Mouse (Mus musculus) adrenal gland (tissue): Measurements from ENCODE around the gene Gabrg2.

Experiments used
- intact Hi-C: fragments of 180-260 bp; cut with DNase I; formaldehyde crosslinking; loops from one replicate; pipeline ENCODE4 v1.15.1; 2025
- long read RNA-seq, 2 experiments: library from polyadenylated mRNA; unstranded; transcript quantifications; one replicate each; pipeline ENCODE4 v2.0.0; 2020; ENCODE audit warnings: borderline replicate concordance in 1 of 2; ENCODE audit not compliant: insufficient replicate concordance in 1 of 2

Gabrg2 gene
- long read RNA-seq, experiment 1, full-length matches to known transcripts, result 1 of 1 reads
- long read RNA-seq, experiment 1, partial matches to known transcripts, result 0 of 1 reads
- long read RNA-seq, experiment 1, other reads (novel, unspliced or antisense), result 0 of 1 reads
- long read RNA-seq, experiment 2, full-length matches to known transcripts, result 3 of 3 reads
- long read RNA-seq, experiment 2, partial matches to known transcripts, result 0 of 3 reads
- long read RNA-seq, experiment 2, other reads (novel, unspliced or antisense), result 0 of 3 reads

GRCm38 (mm10) chr11:42000190-42001098 is at the start of gene Gabrg2:
Gabrg2 (minus strand) TSS chr11:42000857.
- intact Hi-C loops, result no loop called here

- intact Hi-C loops, result no loop called here
Observed at GRCm38 (mm10) chr11:42048201-42048600, 47.5 kb upstream of the Gabrg2 start.

GRCm38 (mm10) chr11:41999468-41999881 is 1.2 kb downstream of the Gabrg2 start:
- intact Hi-C loops, result no loop called here

- intact Hi-C loops, result no loop called here
Observed at GRCm38 (mm10) chr11:41980152-41980551, 20.5 kb downstream of the Gabrg2 start.

- intact Hi-C loops, result no loop called here
Observed at GRCm38 (mm10) chr11:41968595-41968994, 32.1 kb downstream of the Gabrg2 start.

GRCm38 (mm10) chr11:41962706-41963105 is 38.0 kb downstream of the Gabrg2 start:
- intact Hi-C loops, result no loop called here

- intact Hi-C loops, result no loop called here
Observed at GRCm38 (mm10) chr11:41953550-41953949, 47.1 kb downstream of the Gabrg2 start.

GRCm38 (mm10) chr11:41951898-41952297 is 48.8 kb downstream of the Gabrg2 start:
- intact Hi-C loops, result no loop called here

- intact Hi-C loops, result no loop called here
Observed at GRCm38 (mm10) chr11:41945471-41945870, 55.2 kb downstream of the Gabrg2 start.

GRCm38 (mm10) chr11:41937979-41938378 is 62.7 kb downstream of the Gabrg2 start:
- intact Hi-C loops, result no loop called here

- intact Hi-C loops, result no loop called here
Observed at GRCm38 (mm10) chr11:41918864-41919263, 81.8 kb downstream of the Gabrg2 start.

- intact Hi-C loops, result no loop called here
Observed at GRCm38 (mm10) chr11:41914066-41914465, 86.6 kb downstream of the Gabrg2 start.

- intact Hi-C loops, result no loop called here
Observed at GRCm38 (mm10) chr11:41903661-41904060, 97.0 kb downstream of the Gabrg2 start.
